Mouse (Mus musculus) neural tube, embryonic 12.5 days (tissue): ENCODE data around the gene Gm4631. TPM values are rescaled to one million over a fixed set of nuclear protein-coding genes. Genes with fewer than 3 reads are reported as not detected.
"Not testable (repeated sequence)": the region's sequence is repeated elsewhere in the genome, so short reads cannot be mapped to it uniquely, and the experiment has no call there.

Experiments used
- ATAC-seq: fragments of 200-750 bp; cut with Nextera tagmentation; 2 replicates; pipeline ENCODE4 v1.8.0; 2017; ENCODE audit warnings: low read depth, mild to moderate bottlenecking, moderate TSS enrichment, moderate library complexity; ENCODE audit not compliant: low FRiP score
- H3K27ac ChIP-seq: fragments of 300-500 bp; sonication (generic); 2 replicates; pipeline ENCODE4 v1.5.1; 2016
- H3K27me3 ChIP-seq: fragments of 300-500 bp; sonication (generic); replicated peaks from 2 replicates; pipeline ENCODE4 v1.6.1; 2016; ENCODE audit warnings: mild to moderate bottlenecking
- H3K36me3 ChIP-seq: fragments of 300-500 bp; sonication (generic); 2 replicates; pipeline ENCODE4 v1.6.1; 2016; ENCODE audit warnings: mild to moderate bottlenecking
- H3K4me1 ChIP-seq: fragments of 300-500 bp; sonication (generic); 2 replicates; pipeline ENCODE4 v1.6.1; 2016
- H3K4me2 ChIP-seq: fragments of 300-500 bp; sonication (generic); replicated peaks from 2 replicates; pipeline ENCODE4 v1.6.1; 2016; ENCODE audit warnings: mild to moderate bottlenecking
- H3K4me3 ChIP-seq: fragments of 300-500 bp; sonication (generic); 2 replicates; pipeline ENCODE4 v1.5.1; 2016
- H3K9ac ChIP-seq: fragments of 300-500 bp; sonication (generic); 2 replicates; pipeline ENCODE4 v1.6.1; 2016; ENCODE audit warnings: mild to moderate bottlenecking
- H3K9me3 ChIP-seq: fragments of 300-500 bp; sonication (generic); 2 replicates; pipeline ENCODE4 v1.6.1; 2016; ENCODE audit warnings: mild to moderate bottlenecking
- WGBS: fragments of 180-500 bp; shearing (Covaris S2); methylation state at CpG from one replicate; pipeline ENCODE4 v1.1.7; 2016; 5-methylcytosine and 5-hydroxymethylcytosine counted together
- polyA plus RNA-seq: library from polyadenylated mRNA; unstranded; fragments of >200 nt; fragmentation: Nextera tagmentation; extraction: Ambion mirVana; gene quantifications from 2 replicates; pipeline ENCODE4 v1.2.1, GENCODE M21; 2016

Gene Gm4631
- polyA plus RNA-seq = 12.6 and 14.2 TPM in 2 replicates

GRCm38 (mm10) chr2:175338097-175338496 lies at the start of gene Gm4631:
Gene Gm4631, minus strand, starts transcription at chr2:175338197.
- H3K9ac ChIP-seq, ATAC-seq, H3K9me3 ChIP-seq, H3K27ac ChIP-seq, H3K27me3 ChIP-seq, H3K4me2 ChIP-seq, H3K4me3 ChIP-seq, H3K36me3 ChIP-seq, H3K4me1 ChIP-seq: not testable (repeated sequence)
- no CpG with 5 or more reads among the region's 8 CpGs for WGBS

- not testable (repeated sequence) for ATAC-seq, H3K4me1 ChIP-seq, H3K27me3 ChIP-seq, H3K4me3 ChIP-seq, H3K36me3 ChIP-seq, H3K9ac ChIP-seq, H3K9me3 ChIP-seq, H3K4me2 ChIP-seq, H3K27ac ChIP-seq
- WGBS = no CpG with 5 or more reads among the region's 6 CpGs
These were observed 34.1 kb upstream of the Gm4631 start, which contains the start of gene Zfp968 for GRCm38 (mm10) chr2:175372136-175372535. Gene Zfp968, plus strand, starts transcription at chr2:175372436.

- not testable (repeated sequence) for H3K4me3 ChIP-seq, H3K36me3 ChIP-seq, H3K9me3 ChIP-seq, H3K27me3 ChIP-seq, H3K9ac ChIP-seq, H3K4me1 ChIP-seq, H3K27ac ChIP-seq, H3K4me2 ChIP-seq, ATAC-seq
- WGBS = no CpG with 5 or more reads among the region's 6 CpGs
These were observed 63.2 kb downstream of the Gm4631 start, which contains the start of gene Gm14440 for GRCm38 (mm10) chr2:175274825-175275224. Gene Gm14440, plus strand, starts transcription at chr2:175275125.

Other genes with a start within 250 kb of the Gm4631 start
- 2.6 and 5.6 TPM in 2 replicates for gene Gm14399, start 196.2 kb downstream of the Gm4631 start, polyA plus RNA-seq
- 0.74 and 0.89 TPM in 2 replicates for gene Gm14443, start 162.3 kb downstream of the Gm4631 start, polyA plus RNA-seq
- gene Gm14391, start 131.3 kb downstream of the Gm4631 start, polyA plus RNA-seq = 4.0 and 5.7 TPM in 2 replicates
- 2.1 TPM in 1 of 2 replicates, not detected in the other for gene Gm14440, start 63.1 kb downstream of the Gm4631 start, polyA plus RNA-seq
- gene Zfp968, start 34.2 kb upstream of the Gm4631 start, polyA plus RNA-seq = 4.8 and 4.9 TPM in 2 replicates
- gene Gm4724, start 97.6 kb upstream of the Gm4631 start, polyA plus RNA-seq = 12.5 and 21.2 TPM in 2 replicates
- gene Zfp965, start 131.8 kb upstream of the Gm4631 start, polyA plus RNA-seq = 6.0 and 6.4 TPM in 2 replicates